In the genomic region with DNA sequence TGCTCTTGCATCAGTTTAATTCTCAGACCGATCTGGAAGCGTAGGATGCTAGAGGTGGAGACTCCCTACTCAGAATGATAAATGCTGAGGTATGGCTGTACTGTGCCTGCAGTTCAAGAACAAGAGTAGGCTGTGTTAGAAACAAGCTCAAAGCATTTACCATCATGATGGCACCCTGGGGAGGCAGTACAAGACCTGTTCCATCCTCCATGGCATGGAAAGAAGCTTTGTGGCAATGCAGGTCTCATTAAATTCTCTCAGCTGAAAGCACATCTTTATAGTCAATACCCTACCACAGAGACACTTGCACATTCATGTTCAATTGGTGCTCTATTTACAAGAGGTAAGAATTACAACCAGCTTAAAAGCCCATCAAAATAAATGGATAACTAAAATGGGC, we compare ENCODE assay signal across 27 mouse cellular contexts.
A peak's percentile ranks its signal among the peaks of the same experiment; 100 is the strongest.
DNase-seq lines count a peak whose midpoint lies in the region; ATAC-seq and TF ChIP-seq lines count a peak whose summit lies in the region.
"Had no signal": no experiment of that assay in that cellular context is flagged by ENCODE, and none has a peak within 500 bp of the region (broad histone marks: within the 10 kb centered on the region; RNA-seq: fewer than 3 reads in every experiment).

No protein-coding gene starts in this region.

- H3K9ac ChIP-seq in embryonic facial prominence, embryonic 14.5 days (ENCODE audit: low read depth, low read length): no peak overlapping the region
- no peak overlapping the region for H3K9ac ChIP-seq in forebrain, embryonic 13.5 days
- no peak overlapping the region for H3K9ac ChIP-seq in forebrain, embryonic 15.5 days (replicated peaks)
- no peak overlapping the region for H3K9ac ChIP-seq in midbrain, postnatal 0 days (replicated peaks; ENCODE audit: low read length, poor library complexity, severe bottlenecking)
- H3K9ac ChIP-seq: embryonic facial prominence, embryonic 12.5 days; heart, embryonic 12.5 days; heart, embryonic 15.5 days; hindbrain, embryonic 13.5 days; intestine, embryonic 15.5 days had no signal

- no peaks in the 10 kb centered on the region for H3K36me3 ChIP-seq in embryonic facial prominence, embryonic 14.5 days (ENCODE audit: control insufficient read depth, insufficient read depth, low read length)
- H3K36me3 ChIP-seq in embryonic facial prominence, embryonic 10.5 days (replicated peaks): no peaks in the 10 kb centered on the region
- no peaks in the 10 kb centered on the region for H3K36me3 ChIP-seq in forebrain, embryonic 13.5 days (ENCODE audit: poor library complexity, severe bottlenecking)
- no peaks in the 10 kb centered on the region for H3K36me3 ChIP-seq in forebrain, embryonic 15.5 days
- H3K36me3 ChIP-seq in midbrain, postnatal 0 days (ENCODE audit: insufficient read depth, low read length): no peaks in the 10 kb centered on the region
- H3K36me3 ChIP-seq: embryonic facial prominence, embryonic 12.5 days; heart, embryonic 12.5 days; heart, embryonic 15.5 days; hindbrain, embryonic 10.5 days; hindbrain, embryonic 13.5 days; intestine, embryonic 15.5 days had no signal

- H3K27me3 ChIP-seq in embryonic facial prominence, embryonic 14.5 days (replicated peaks; ENCODE audit: control insufficient read depth, insufficient read depth, low read length): no peaks in the 10 kb centered on the region
- H3K27me3 ChIP-seq in embryonic facial prominence, embryonic 10.5 days (replicated peaks; ENCODE audit: low read depth, poor library complexity, severe bottlenecking): no peaks in the 10 kb centered on the region
- no peaks in the 10 kb centered on the region for H3K27me3 ChIP-seq in forebrain, embryonic 13.5 days
- no peaks in the 10 kb centered on the region for H3K27me3 ChIP-seq in forebrain, embryonic 15.5 days
- no peaks in the 10 kb centered on the region for H3K27me3 ChIP-seq in midbrain, postnatal 0 days (ENCODE audit: insufficient read depth, low read length)
- H3K27me3 ChIP-seq: embryonic facial prominence, embryonic 12.5 days; heart, embryonic 12.5 days; heart, embryonic 15.5 days; hindbrain, embryonic 13.5 days; intestine, embryonic 15.5 days had no signal

- H3K4me1 ChIP-seq in embryonic facial prominence, embryonic 14.5 days (ENCODE audit: control insufficient read depth, insufficient read depth, low read length): no peaks in the 10 kb centered on the region
- no peaks in the 10 kb centered on the region for H3K4me1 ChIP-seq in embryonic facial prominence, embryonic 10.5 days
- H3K4me1 ChIP-seq in forebrain, embryonic 13.5 days: no peaks in the 10 kb centered on the region
- H3K4me1 ChIP-seq in forebrain, embryonic 15.5 days: no peaks in the 10 kb centered on the region
- no peaks in the 10 kb centered on the region for H3K4me1 ChIP-seq in midbrain, postnatal 0 days (ENCODE audit: insufficient read depth, low read length)
- H3K4me1 ChIP-seq: embryonic facial prominence, embryonic 12.5 days; heart, embryonic 12.5 days; heart, embryonic 15.5 days; hindbrain, embryonic 10.5 days; hindbrain, embryonic 13.5 days; intestine, embryonic 15.5 days had no signal

- TF ChIP-seq POLR2A in brain, embryonic 14.5 days (IDR thresholded peaks at IDR 0.05; ENCODE audit: borderline replicate concordance, extremely low read depth, insufficient read depth, insufficient read length, poor library complexity, severe bottlenecking): no peak

- H3K4me2 ChIP-seq in embryonic facial prominence, embryonic 14.5 days (ENCODE audit: low read depth, low read length): no peak overlapping the region
- no peak overlapping the region for H3K4me2 ChIP-seq in forebrain, embryonic 13.5 days
- no peak overlapping the region for H3K4me2 ChIP-seq in forebrain, embryonic 15.5 days (replicated peaks)
- H3K4me2 ChIP-seq in midbrain, postnatal 0 days (ENCODE audit: low read depth, low read length, poor library complexity, severe bottlenecking): no peak overlapping the region
- H3K4me2 ChIP-seq: embryonic facial prominence, embryonic 12.5 days; heart, embryonic 12.5 days; heart, embryonic 15.5 days; hindbrain, embryonic 13.5 days; intestine, embryonic 15.5 days had no signal

- ATAC-seq in embryonic facial prominence, embryonic 14.5 days (ENCODE audit: low read depth): no peak
- ATAC-seq in forebrain, embryonic 13.5 days: peak; percentile 73; the same call in 1 of the 2 replicates
- ATAC-seq in forebrain, embryonic 15.5 days (replicated peaks): no peak
- no peak for ATAC-seq in midbrain, postnatal 0 days (ENCODE audit: low FRiP score)
- ATAC-seq: hindbrain, embryonic 16.5 days; intestine, embryonic 15.5 days; Patski had no signal

- TF ChIP-seq CTCF in brain, embryonic 14.5 days (IDR thresholded peaks at IDR 0.05; ENCODE audit: borderline replicate concordance, extremely low read depth, insufficient read depth, insufficient read length): no peak
- no peak for TF ChIP-seq CTCF in midbrain, postnatal 0 days (IDR thresholded peaks at IDR 0.05)

- DNase-seq in embryonic facial prominence, embryonic 14.5 days (ENCODE audit: low spot score): peak; percentile 38
- no peak for DNase-seq in embryonic facial prominence, embryonic 10.5 days (ENCODE audit: low spot score)
- DNase-seq in brain, embryonic 14.5 days (ENCODE audit: low read depth): peak; percentile 75
- peak; percentile 82 for DNase-seq in retina, embryonic 14.5 days (ENCODE audit: low spot score)
- DNase-seq in kidney, adult 9 months: no peak
- DNase-seq in midbrain, postnatal 0 days (ENCODE audit: low spot score): no peak
- DNase-seq: adrenal gland, adult 2 months; adrenal gland, postnatal 14 days; cerebellum, adult 18-20 months; cerebellum, adult 9-10 months; cerebellum, postnatal 14 days; gastrocnemius, postnatal 25 days; heart, adult 18-20 months; heart, postnatal 10 days; heart, postnatal 36 days; kidney, adult 11 months had no signal

- no peaks in the 10 kb centered on the region for H3K9me3 ChIP-seq in embryonic facial prominence, embryonic 14.5 days (ENCODE audit: control insufficient read depth, low read length)
- H3K9me3 ChIP-seq in embryonic facial prominence, embryonic 10.5 days: no peaks in the 10 kb centered on the region
- no peaks in the 10 kb centered on the region for H3K9me3 ChIP-seq in forebrain, embryonic 13.5 days (replicated peaks)
- no peaks in the 10 kb centered on the region for H3K9me3 ChIP-seq in forebrain, embryonic 15.5 days
- no peaks in the 10 kb centered on the region for H3K9me3 ChIP-seq in midbrain, postnatal 0 days (ENCODE audit: low read length)
- H3K9me3 ChIP-seq: embryonic facial prominence, embryonic 12.5 days; heart, embryonic 15.5 days; hindbrain, embryonic 10.5 days; hindbrain, embryonic 13.5 days; intestine, embryonic 15.5 days had no signal

- 99% methylated on average over 2 of the region's 2 CpGs for WGBS in embryonic facial prominence, embryonic 14.5 days
- WGBS in embryonic facial prominence, embryonic 10.5 days: 91% methylated on average over 2 of the region's 2 CpGs
- 28% methylated on average over 2 of the region's 2 CpGs for WGBS in forebrain, embryonic 13.5 days
- 27% methylated on average over 2 of the region's 2 CpGs for WGBS in forebrain, embryonic 15.5 days
- WGBS in midbrain, postnatal 0 days: 87% methylated on average over 2 of the region's 2 CpGs

- H3K4me3 ChIP-seq in embryonic facial prominence, embryonic 14.5 days (ENCODE audit: low read depth, low read length): no peak overlapping the region
- H3K4me3 ChIP-seq in embryonic facial prominence, embryonic 10.5 days: no peak overlapping the region
- H3K4me3 ChIP-seq in forebrain, embryonic 13.5 days: no peak overlapping the region
- no peak overlapping the region for H3K4me3 ChIP-seq in forebrain, embryonic 15.5 days
- no peak overlapping the region for H3K4me3 ChIP-seq in midbrain, postnatal 0 days (ENCODE audit: low read depth, low read length)
- H3K4me3 ChIP-seq: embryonic facial prominence, embryonic 12.5 days; erythroblast, embryonic 14.5 days; heart, embryonic 12.5 days; heart, embryonic 15.5 days; hindbrain, embryonic 10.5 days; hindbrain, embryonic 13.5 days; intestine, embryonic 15.5 days had no signal

- no peak overlapping the region for H3K27ac ChIP-seq in embryonic facial prominence, embryonic 14.5 days (replicated peaks; ENCODE audit: low read depth, low read length)
- H3K27ac ChIP-seq in embryonic facial prominence, embryonic 10.5 days (replicated peaks): no peak overlapping the region
- H3K27ac ChIP-seq in forebrain, embryonic 13.5 days: no peak overlapping the region
- no peak overlapping the region for H3K27ac ChIP-seq in forebrain, embryonic 15.5 days (replicated peaks)
- H3K27ac ChIP-seq in midbrain, postnatal 0 days (ENCODE audit: low read depth, low read length): no peak overlapping the region
- H3K27ac ChIP-seq: embryonic facial prominence, embryonic 12.5 days; heart, embryonic 15.5 days; hindbrain, embryonic 10.5 days; hindbrain, embryonic 13.5 days; intestine, embryonic 15.5 days had no signal

Comparison
In these comparisons a context has a peak if more than half of its experiments do, and no peak if none do; other contexts are left out.
1. DNase-seq: peak in embryonic facial prominence, embryonic 14.5 days (single experiment), brain, embryonic 14.5 days (single experiment) and retina, embryonic 14.5 days (single experiment); none in embryonic facial prominence, embryonic 10.5 days (single experiment), kidney, adult 9 months (single experiment) and midbrain, postnatal 0 days (single experiment).